Mouse (Mus musculus) kidney, postnatal 36 days (tissue): Measurements from ENCODE around the gene Dock2.

Experiments used
- DNase-seq, 2 experiments: peaks; one replicate each; pipeline ENCODE4 v3.0.0; 2021 to 2022; ENCODE audit warnings: mixed read lengths in 2 of 2

The Dock2 gene

GRCm38 (mm10) chr11:34416619-34416979, 367.1 kb downstream of the Dock2 start:
- no peak for DNase-seq

- DNase-seq, result no peak
Measured at GRCm38 (mm10) chr11:34415884-34416618, 367.6 kb downstream of the Dock2 start.

DNA sequence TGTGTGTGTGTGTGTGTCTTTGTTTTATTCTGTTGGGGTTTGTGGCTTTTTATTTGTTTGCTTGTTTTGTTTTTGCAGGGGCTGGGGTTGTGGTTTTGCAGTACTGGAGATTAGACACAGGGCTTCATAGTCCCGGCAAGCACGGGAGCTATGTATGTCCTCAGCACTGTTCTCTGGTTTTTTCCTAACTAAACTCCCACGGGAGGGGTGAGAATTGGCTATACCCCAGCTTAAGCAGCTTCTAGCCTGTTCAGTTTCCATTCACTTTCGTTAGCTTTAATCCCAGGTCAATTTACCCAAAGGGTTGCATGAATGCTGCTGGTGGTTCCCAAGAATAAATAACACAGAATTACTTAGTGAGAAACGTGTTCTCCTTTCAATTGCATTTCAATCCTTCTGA, 376.8 kb downstream of the Dock2 start:
- DNase-seq, result no peak

GRCm38 (mm10) chr11:34406309-34406708, 377.4 kb downstream of the Dock2 start:
- DNase-seq, result no peak

DNA sequence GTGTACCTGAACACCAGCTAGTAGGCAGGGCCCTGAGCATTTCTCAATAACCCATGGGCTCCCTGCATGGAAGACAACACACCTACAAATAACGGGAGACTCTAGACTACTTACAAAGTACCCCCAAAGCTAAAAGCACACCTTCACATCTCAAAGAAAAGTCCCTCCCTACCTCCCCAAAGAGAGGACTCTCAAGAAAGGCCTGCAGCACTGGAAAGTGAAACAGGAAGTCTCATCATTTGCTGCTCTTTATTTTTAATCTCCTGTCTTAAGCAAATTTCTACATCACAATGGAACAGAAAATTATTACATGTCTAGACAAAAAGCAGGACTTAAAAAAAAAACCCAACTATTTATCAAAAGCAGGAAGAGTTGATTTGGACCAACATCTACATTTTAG, 378.4 kb downstream of the Dock2 start:
- no peak for DNase-seq

DNA sequence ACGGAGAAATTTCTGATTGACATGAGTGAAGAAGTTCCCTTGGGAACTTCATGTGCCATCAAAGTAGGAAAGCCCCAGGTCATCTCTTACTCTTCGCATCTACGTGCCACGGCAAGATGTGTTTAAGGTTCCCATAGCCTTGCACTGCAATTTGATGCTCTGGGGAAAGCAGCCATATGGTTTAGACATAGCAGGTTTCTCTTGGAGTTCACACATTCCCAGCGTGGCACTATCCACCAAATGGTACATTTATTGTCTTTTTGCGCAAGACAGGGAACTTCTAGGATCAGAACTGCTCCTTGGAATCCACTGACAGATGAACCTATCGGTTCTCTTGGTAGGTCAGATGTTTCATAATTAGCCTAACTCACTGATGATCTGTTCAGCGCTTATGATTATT, 382.3 kb downstream of the Dock2 start:
- DNase-seq, result no peak

DNA sequence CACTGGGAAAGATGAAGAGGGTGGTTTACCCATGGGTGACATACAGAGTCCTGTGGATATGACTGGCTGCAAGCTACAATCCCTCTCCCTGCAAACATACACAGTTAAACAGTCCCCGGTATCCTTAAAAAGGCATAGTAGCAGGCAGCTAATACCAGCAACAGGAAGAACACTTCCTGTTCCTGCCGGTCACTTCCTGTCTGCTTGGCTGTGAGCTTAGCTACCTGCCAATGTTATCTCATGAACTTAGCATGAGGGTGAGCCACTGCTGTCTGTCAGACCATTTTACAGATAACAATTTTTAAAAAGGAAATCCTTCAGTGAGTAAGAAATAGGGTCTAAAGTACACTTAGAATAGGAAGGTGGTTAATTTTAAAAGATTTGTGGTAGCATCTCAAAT, 385.1 kb downstream of the Dock2 start:
- no peak for DNase-seq

GRCm38 (mm10) chr11:34397661-34398060, 386.0 kb downstream of the Dock2 start:
- DNase-seq, result no peak

GRCm38 (mm10) chr11:34395802-34396201, 387.9 kb downstream of the Dock2 start:
- no peak for DNase-seq

GRCm38 (mm10) chr11:34392105-34392504, 391.6 kb downstream of the Dock2 start:
- DNase-seq, result no peak

GRCm38 (mm10) chr11:34389261-34390116, 394.2 kb downstream of the Dock2 start:
- no peak for DNase-seq

DNA sequence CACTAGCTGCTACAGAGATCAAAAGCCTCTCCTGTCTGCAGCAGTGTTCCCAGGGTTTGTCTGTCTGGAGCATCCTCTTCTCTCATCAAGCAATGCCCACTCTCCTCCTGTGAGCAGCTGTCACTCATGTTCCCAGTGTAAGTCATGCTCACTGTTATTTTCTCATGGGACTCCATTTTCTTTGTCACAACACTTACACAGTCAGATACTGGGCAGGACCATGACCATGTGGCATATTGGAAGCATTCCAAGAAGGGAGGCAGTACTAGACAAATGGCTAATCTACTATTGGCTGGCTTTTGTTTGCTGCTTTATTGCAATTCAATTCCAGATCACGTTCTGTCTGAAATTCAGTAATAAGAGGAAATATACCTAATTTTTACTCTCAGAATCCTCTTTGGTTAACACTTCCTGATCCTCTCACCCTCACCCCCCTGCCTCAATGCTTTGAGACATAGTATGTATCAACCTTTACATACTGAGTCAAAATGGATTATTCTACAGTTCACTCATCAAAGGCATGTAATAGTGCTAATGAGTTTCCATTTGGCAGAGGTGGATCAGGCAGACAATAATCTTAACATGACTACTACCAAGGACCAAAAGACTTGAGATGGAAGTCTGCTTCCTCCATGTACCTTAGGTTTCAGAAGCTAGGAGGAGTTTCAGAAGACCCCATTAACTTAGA, 398.5 kb downstream of the Dock2 start:
- DNase-seq, result no peak

DNA sequence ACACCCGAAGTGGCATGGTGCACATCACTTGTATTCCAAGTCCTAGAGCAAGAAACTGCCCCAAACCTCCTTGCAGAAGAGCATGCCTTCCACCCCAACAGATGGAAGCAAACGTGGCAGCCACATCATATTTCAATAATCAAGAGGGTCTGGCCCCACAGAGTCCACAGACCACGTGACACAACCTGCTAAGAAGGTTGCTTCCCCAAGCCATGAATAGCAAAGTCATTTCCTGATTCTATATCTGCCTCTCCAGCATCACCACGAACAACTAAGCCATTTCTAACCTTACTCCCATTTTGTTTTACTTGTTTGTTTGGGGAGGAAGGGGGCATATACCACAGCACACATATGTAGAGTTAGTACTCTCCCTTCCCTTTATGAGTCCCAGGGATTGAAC, 399.5 kb downstream of the Dock2 start:
- no peak for DNase-seq

- no peak for DNase-seq
Measured at GRCm38 (mm10) chr11:34383501-34383900, 400.2 kb downstream of the Dock2 start.

DNA sequence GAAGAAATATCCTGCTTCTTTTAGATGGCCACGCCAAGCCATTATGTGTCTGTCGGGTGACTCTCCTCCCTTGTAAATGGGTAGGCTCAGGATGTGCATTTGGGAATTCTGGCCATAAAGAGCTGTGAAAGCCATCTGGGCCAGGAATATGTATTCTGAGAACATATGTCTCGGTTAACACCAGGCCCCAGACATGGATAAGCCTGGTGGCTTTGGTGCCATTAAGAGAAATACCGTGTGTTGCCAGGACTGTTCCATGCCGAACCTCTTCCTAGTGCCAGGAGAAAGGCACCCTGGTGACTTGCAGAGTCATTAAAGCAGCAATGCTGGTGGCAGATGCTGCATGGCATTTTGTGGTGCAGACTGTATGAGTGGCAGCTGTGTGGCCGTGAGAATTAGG, 406.0 kb downstream of the Dock2 start:
- no peak for DNase-seq

DNA sequence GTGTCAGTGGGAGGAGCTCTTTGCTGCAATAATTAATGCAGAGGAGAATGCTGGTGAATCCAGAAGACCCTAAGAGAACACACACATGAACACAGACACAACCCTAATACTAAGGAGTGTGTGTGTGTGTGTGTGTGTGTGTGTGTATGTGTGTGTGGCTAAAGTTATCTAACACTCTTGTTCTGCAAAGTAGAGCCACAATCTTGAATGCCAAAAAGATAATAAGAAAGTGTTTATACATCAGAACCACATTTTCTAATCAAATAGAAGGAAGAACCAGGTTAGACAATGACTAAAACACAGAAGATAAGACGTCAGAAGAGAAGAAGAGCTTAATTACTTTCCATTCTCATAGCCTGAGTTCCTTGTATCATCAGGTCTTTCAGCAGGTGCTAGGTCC, 408.1 kb downstream of the Dock2 start:
- DNase-seq, result no peak

GRCm38 (mm10) chr11:34372224-34372623, 411.5 kb downstream of the Dock2 start:
- DNase-seq, result no peak

- DNase-seq, result no peak
Measured at GRCm38 (mm10) chr11:34356109-34356508, 427.6 kb downstream of the Dock2 start.

DNA sequence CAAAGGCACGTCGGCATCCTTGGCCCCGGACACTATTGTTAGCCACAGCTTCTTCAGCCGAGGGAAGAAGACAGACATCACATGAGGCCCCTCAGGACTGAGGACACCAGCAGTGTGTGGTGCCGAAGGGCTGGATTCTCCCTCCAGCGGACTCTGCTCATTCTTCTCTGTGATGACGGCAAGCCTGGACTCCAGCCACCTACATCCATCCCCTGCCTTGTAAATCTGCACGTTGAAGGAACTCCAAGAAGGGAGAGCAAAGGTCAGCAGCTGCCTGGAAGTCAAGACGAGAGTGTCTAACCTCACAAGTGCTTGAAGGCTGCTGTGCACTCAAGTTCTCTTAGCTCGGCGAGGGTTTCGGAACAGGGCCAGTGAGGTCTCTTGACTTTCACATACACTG, 428.3 kb downstream of the Dock2 start:
- DNase-seq, result peak; percentile 84 to 86

- no peak for DNase-seq
Measured at GRCm38 (mm10) chr11:34349453-34350056, 434.1 kb downstream of the Dock2 start.

DNA sequence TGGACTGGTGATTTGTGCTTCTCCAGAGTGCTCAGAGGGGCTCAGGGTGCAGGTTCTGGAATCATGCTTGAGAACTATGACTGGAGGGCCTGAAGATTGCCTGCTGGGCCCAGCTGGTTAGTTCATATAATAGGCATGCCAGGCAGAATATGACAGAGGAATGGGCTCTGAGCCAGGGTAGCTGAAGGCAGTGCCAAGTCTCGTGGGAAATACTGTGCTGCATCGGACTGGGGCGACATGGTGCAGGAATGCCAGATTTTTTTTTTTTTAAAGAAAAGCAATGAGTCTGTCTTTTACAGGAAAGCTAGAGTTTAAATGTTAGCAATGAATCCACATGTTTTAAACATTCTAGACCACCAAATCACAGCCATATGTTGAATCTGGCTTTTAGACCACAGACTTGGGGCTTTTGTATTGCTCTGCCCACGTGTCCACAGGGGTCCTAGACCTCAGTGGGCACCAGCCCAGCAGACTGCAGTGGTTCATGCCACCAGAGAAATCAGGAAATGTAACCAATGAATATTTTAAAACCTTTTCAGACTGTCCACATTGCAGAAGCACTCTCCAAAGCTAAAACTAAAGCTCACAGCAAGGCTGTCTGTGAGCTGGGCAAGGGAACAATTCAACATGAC, 435.3 kb downstream of the Dock2 start:
- peak; percentile 38 to 58 for DNase-seq

DNA sequence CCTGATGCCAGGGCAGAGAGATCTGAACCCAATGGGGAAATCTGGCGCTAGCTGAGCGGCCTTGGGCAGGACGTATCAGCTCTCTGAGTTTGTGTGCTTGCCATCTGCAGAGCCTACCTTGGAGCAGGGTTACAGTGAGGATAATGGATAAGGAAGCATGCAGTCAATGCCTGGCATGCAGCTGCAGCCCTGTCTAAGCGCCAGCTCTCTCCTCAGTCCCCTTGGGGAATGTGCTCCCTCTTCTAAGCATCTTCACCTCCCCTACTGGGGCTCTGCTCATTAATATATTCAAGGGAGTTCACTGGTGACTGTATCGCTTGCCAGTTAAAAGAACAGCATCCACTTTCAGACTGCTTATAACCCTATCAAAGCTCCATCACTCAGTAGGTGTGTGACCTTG, 439.4 kb downstream of the Dock2 start:
- DNase-seq, result no peak
